Mouse (Mus musculus) thymus, postnatal 4 days (tissue): ENCODE results near the gene Cdk2.

ENCODE experiments used
- DNase-seq: peaks from one replicate; pipeline ENCODE4 v3.0.0; 2021

Gene Cdk2

DNA sequence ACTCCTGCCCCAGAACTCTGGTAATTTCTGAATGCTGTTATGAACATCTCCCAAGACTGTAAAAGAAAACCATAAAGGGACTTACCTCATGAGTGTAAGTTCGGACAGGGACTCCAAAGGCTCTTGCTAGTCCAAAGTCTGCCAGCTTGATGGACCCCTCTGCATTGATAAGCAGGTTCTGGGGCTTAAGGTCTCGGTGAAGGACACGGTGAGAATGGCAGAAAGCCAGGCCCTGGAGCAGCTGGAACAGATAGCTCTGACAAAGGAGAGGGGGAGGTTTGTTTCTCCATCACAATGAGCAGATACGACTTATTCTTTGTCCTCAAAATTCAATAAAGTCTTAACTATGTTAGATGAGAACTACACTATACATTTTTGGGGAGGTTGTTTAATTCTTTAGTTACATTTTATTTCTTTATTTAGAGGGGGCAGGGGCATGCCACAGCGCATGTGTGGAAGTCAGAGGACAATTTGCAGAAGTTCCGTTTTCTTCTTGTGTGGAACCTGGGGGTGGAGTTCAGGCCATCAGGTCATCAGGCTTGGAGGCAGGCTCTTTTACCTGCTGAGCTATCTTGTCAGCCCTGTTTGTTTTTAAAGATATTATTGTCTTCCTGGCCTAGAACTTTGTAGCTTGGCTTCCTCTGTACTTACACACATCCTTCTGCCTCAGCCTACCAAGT lies 2.4 kb downstream of the Cdk2 start:
- DNase-seq, result no peak

DNA sequence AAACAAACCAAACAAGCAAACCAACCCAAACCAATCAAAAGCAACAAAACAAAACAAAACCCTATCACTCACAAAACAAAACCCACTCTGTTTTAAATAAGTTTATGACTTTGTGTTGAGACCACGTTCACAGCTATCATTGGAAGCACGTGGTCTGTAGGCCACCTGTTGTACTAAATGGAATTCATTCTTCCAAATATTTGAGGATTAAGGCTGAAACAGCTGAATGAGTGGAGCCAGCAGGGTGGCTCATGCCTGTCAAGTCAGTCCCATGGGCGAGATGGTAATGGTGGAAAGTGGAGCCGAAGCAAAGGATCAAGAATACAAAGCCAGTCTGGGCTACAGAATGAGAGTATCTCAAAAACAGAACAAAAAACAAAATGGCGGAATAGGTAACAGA lies 4.1 kb downstream of the Cdk2 start:
- DNase-seq, result no peak

GRCm38 (mm10) chr10:128699611-128700010 lies 5.2 kb downstream of the Cdk2 start:
- no peak for DNase-seq

GRCm38 (mm10) chr10:128699006-128699405 lies 5.8 kb downstream of the Cdk2 start:
- DNase-seq, result no peak

- peak; percentile 23 for DNase-seq
Observed at GRCm38 (mm10) chr10:128697072-128697725, 7.6 kb downstream of the Cdk2 start.

- DNase-seq, result peak; percentile 94
Observed at GRCm38 (mm10) chr10:128695992-128696807, 8.6 kb downstream of the Cdk2 start, which contains the start of gene Rab5b. TSS of gene Rab5b (minus strand) at chr10:128696264.

DNA sequence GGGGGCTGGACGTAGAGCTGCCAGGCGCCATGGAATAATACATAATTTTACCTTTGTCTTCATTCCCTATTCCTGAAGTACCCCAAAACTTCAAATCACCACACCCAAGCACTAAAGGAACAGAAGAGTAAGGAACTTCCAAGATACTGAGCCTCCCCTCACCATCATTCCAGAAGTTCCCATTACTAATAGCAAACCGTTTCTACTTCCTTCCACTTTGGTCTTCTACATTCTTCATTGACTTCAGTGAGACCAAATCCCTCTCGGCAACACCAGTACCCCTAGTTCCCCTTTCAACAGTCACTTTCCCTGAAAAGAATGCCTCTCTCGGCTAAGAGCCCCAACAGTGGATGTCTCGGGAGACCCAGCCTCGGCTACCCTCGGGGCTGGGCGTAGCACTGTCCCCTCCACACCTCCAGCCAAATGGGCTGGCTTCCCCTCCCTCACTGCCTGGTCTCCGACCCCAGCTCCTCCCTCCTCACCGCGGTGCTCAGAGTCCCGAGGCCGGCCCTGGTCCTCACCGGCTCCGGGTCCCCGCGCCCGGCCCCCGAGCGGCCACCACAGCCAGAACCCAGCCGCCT lies 9.3 kb downstream of the Cdk2 start:
- DNase-seq, result no peak

DNA sequence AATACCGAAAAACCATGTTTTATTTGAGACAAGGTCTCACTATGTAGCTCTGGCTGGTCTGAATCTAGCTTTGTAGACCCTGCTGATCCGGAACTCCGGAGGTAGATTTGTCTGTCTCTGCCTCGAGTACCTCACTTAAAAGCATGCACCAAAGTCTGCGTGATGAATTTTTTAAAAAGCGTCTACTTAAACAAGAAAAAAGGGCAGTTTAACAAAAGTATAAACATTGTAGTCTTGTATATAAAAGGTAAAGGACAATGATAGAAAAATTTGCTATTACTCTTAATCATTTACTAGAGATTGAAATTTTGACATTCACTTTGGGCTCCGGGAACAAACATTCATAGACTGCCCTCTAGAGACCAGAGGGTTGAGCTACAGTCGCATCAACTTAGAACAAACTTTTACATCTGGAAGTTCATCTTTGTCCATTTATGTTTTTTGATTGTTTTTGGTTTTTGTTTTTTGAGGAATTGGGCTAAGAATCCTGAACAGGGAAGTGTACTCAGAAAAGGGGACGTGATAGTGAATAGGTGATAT lies 30.3 kb downstream of the Cdk2 start:
- DNase-seq, result peak; percentile 30

DNA sequence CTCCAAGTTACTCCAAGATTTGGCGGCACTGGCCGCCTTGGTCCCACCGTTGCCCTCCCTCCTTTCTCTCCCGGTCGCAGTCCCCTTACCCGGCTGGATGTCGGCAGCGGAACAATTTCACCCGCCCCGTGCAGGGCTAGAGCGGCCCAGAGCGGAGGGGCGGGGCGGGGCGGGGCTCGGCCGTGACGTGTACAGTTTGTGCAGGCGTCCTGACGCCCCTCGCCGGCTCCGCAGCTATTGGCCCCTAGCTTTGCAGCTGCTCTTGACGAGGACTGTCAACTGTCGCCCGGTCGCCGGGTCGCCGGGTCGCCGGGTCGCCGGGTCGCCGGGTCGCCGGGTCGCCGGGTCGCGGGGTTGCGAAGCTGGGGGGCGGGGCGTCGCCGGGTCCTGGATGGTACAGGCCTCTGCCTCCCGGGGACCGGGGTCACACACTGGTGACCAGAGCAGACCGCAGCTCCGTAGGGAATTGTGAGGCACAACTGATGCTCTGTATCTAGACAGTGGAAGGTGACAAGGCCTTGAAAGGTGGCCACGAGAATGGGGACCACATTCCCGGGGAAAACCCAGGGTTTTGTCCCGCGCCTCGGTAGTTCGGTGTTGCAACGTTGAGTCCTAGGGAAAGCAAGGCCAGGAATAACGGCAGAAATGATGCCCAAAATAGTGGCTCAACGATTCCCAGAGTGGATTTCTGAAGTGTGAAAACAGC lies 30.9 kb downstream of the Cdk2 start, which contains the start of gene Suox:
Suox (minus strand) TSS at position 311 of the 706 bp plus-strand sequence.
- peak; percentile 91 for DNase-seq

DNA sequence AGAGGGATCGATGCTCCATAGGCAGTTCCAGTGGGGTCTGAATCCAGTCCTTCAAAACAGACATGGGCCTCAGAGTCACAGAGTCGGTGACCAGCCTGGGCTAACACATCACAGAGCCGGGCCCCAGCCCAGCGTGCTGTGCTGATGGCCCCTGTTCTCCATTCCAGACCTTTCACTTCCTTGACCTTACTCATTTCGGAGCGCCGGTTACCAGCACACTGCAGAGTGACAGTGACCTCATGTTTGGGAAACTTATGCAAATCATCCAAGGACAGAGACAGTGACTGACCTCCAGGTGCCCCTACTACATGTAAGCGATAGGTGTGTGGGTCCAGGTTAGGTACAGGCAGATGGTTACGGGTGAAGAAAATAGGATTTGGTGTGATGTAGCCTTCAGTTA lies 33.7 kb downstream of the Cdk2 start:
- no peak for DNase-seq

DNA sequence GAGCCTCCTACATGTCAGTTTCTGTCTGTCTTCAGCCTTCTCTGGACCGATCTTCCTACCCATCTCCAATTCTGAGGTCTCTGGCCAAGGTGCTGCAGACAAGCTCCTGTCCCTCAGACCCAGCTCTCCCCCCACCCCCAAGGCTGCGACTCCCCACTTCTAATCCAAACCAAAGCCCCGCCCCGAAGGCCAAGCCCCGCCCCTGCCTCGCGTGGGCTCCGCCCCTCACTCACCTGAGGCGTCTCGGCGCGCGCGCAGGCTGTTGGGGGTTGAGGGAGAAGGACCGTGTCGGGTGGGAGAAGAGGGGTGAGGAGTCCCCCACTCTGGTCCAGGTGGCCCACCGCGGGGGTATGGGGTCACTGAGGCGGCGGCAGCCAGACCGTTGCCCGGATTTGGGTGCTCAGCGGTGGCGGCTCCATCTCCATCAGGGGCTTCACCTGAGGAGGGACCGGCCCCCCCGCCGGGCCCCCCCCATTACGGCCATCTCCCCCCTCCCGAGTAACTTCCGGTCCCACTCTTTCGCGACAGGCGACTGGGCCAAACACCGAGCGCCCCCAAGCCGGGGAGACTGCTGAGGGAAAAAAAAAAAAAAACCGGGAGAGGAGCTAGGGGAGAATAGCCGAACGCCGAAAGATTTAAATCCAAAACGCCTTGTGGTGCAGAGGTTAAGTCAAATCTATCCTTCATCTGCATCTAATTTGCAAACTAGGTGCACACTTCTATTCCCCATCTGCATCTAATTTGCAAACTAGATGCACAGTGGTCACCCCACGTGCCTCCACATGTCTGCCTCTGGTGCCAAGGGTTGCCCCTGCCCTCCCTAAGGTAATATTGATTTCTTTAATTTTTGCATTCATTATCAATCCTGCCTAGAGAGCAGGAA lies 35.8 kb downstream of the Cdk2 start:
- peak; percentile 84 for DNase-seq

DNA sequence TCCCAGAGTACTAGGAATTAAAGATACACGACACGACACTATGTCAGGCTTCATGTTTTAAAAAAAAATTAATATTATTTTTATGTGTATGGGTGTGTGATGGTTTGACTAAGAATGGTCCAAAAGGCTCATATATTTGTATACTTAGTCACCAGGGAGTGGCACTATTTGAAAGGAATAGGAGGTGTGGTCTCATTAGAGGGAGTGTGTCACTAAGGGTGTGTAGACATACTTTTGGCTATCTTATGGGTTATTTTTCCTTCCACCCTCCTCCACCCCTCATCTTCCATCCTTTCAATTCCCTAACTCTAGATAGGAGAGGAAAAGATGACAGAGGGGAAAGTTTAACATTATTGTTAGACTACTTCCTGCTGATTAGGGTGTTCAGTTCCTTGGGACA lies 39.0 kb downstream of the Cdk2 start:
- no peak for DNase-seq

- no peak for DNase-seq
Observed at GRCm38 (mm10) chr10:128665307-128665706, 39.5 kb downstream of the Cdk2 start.

DNA sequence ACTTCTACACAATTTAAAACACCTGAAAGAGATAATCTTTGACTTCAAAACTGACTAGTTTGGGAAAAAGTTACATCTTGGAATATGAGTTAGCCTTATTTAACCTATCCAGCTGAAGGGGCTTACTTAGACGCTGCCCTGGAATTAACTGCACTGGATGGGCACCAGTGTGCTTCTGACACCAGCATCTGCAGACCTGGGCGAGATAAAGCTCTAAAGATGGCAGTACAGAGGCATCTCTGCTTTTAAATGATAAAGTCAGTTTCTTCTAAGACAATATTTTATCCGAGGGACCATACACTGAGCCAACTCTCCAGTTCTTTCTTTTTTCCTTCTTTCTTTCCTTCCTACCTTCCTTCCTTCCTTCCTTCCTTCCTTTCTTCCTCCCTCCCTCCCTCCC lies 40.0 kb downstream of the Cdk2 start:
- DNase-seq, result no peak

GRCm38 (mm10) chr10:128663441-128664220 lies 41.2 kb downstream of the Cdk2 start:
- DNase-seq, result no peak

GRCm38 (mm10) chr10:128662465-128662864 lies 42.4 kb downstream of the Cdk2 start:
- DNase-seq, result no peak

- no peak for DNase-seq
Observed at GRCm38 (mm10) chr10:128659490-128659889, 45.3 kb downstream of the Cdk2 start.

GRCm38 (mm10) chr10:128657844-128658243 lies 47.0 kb downstream of the Cdk2 start:
- no peak for DNase-seq

DNA sequence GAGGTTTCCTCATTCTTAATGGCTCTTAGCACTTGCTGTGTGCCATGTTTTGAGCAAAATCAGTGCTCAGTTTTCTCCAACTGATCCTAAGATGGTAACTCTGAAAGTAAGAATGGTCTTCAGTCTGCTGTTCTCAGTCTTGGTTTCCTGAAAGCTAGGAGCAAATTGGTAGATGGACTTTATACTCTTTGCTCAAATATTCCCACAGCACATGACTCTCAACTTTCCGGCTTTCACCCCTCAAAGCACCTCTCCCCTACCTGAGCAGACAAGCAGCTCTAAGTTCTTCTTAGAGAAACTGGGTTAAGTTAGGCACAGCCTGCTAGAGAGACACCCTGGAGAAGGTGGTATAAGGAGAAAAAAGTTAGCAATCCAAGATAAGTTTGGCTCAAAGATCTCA lies 48.1 kb downstream of the Cdk2 start:
- DNase-seq, result no peak

GRCm38 (mm10) chr10:128655254-128655653 lies 49.6 kb downstream of the Cdk2 start:
- DNase-seq, result no peak
